Mouse (Mus musculus) midbrain, embryonic 15.5 days (tissue): ENCODE measurements around the gene Edem2. TPM values are rescaled to one million over a fixed set of nuclear protein-coding genes. Genes with fewer than 3 reads are reported as not detected.
A peak's percentile ranks its signal among the peaks of the same experiment; 100 is the strongest.

Experiments used
- ATAC-seq: fragments of 200-750 bp; cut with Nextera tagmentation; replicated peaks from 2 replicates; pipeline ENCODE4 v1.8.0; 2017; ENCODE audit warnings: moderate TSS enrichment
- H3K27ac ChIP-seq: fragments of 300-500 bp; sonication (generic); 2 replicates; pipeline ENCODE4 v1.5.1; 2015; ENCODE audit warnings: mild to moderate bottlenecking, inconsistent platforms
- H3K27me3 ChIP-seq: fragments of 300-500 bp; sonication (generic); replicated peaks from 2 replicates; pipeline ENCODE4 v1.6.1; 2015; ENCODE audit warnings: inconsistent platforms
- H3K36me3 ChIP-seq: fragments of 300-500 bp; sonication (generic); replicated peaks from 2 replicates; pipeline ENCODE4 v1.6.1; 2015; ENCODE audit warnings: inconsistent platforms
- H3K4me1 ChIP-seq: fragments of 300-500 bp; sonication (generic); 2 replicates; pipeline ENCODE4 v1.6.1; 2015; ENCODE audit warnings: inconsistent platforms
- H3K4me2 ChIP-seq: fragments of 300-500 bp; sonication (generic); 2 replicates; pipeline ENCODE4 v1.6.1; 2015; ENCODE audit warnings: inconsistent platforms, mild to moderate bottlenecking, moderate library complexity
- H3K4me3 ChIP-seq: fragments of 300-500 bp; sonication (generic); 2 replicates; pipeline ENCODE4 v1.5.1; 2015; ENCODE audit warnings: mild to moderate bottlenecking, inconsistent platforms
- H3K9ac ChIP-seq: fragments of 300-500 bp; sonication (generic); 2 replicates; pipeline ENCODE4 v1.6.1; 2015; ENCODE audit warnings: mild to moderate bottlenecking, inconsistent platforms
- H3K9me3 ChIP-seq: fragments of 300-500 bp; sonication (generic); 2 replicates; pipeline ENCODE4 v1.6.1; 2016; ENCODE audit warnings: inconsistent platforms
- WGBS: fragments of 180-500 bp; shearing (Covaris S2); methylation state at CpG from one replicate; pipeline ENCODE4 v1.1.7; 2015; ENCODE audit warnings: mixed read lengths; 5-methylcytosine and 5-hydroxymethylcytosine counted together
- polyA plus RNA-seq: library from polyadenylated mRNA; unstranded; fragments of >200 nt; fragmentation: Nextera tagmentation; extraction: Ambion mirVana; gene quantifications from 2 replicates; pipeline ENCODE4 v1.2.1, GENCODE M21; 2015

Edem2 gene
- polyA plus RNA-seq: 51.0 and 52.7 TPM in 2 replicates

DNA sequence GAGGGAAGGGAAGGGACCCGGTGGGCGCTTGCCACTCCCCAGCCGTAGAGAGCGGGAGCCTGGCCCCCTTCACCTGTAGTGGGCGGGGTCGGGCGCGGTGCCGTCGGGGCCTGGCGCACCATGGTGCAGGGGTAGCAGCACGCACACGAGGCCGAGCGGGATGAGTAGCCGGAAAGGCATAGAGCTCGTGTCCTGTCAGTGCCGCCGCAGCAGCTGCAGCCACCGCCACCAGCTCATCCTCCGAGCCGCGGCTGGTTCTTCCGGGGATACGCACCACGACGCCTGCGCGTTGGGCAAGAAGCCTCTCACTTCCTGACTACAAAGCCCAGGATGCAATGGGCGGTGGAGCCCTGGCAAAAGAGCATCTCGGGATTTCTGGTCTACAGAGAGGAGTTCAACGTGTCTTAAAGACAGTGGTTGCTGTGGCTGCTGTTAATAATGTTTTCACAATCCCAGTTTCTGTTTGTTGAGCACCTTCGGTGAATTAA is at the start of gene Edem2:
Gene Edem2, minus strand, starts transcription at position 318 of the 488 bp plus-strand sequence.
- Histone ChIP-seq H3K36me3 (0 out of 2 replicates have a peak, but pooled peaks cover 5% of the 10 kb centered on the region), H3K27ac (peak within 1 kb of the TSS; percentile 71), H3K9me3 (no peaks in the 10 kb centered on the region), H3K4me2 (peak within 1 kb of the TSS; percentile 83), H3K9ac (peak within 1 kb of the TSS; percentile 83), H3K4me1 (peaks cover 16% of the 10 kb centered on the region), H3K27me3 (no peaks in the 10 kb centered on the region), H3K4me3 (peak within 1 kb of the TSS; percentile 85)
- WGBS: under 1% methylated on average over 33 of the region's 33 CpGs
- ATAC-seq: peak; percentile 97

GRCm38 (mm10) chr2:155779066-155779465 is 49.8 kb upstream of the Edem2 start:
- Histone ChIP-seq H3K27ac (no peak overlapping the region), H3K9ac (no peak overlapping the region), H3K36me3 (no peaks in the 10 kb centered on the region), H3K4me2 (no peak overlapping the region), H3K27me3 (no peaks in the 10 kb centered on the region), H3K9me3 (no peaks in the 10 kb centered on the region), H3K4me1 (peaks cover 38% of the 10 kb centered on the region), H3K4me3 (no peak overlapping the region)
- ATAC-seq: no peak
- 48% methylated on average over 7 of the region's 7 CpGs for WGBS

DNA sequence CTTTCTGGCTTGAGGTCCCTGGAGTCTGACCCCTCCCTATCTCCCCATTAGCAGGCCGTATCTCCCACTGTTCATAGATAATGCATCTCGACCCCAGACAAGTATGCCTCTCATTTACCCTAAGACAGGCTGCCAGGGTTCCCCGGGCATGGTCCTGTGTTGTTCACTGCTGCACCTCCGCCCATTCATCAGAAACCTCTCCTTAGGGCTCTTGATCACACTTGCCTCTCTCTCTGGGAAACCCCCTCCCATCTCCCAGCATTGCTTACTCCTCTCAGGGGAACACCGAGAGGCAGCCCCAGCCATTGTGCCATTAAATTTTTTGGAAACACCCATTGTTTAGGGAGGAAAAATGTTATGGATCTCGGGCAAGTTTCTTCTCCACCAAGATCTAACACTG is 48.7 kb upstream of the Edem2 start:
- WGBS: 48% methylated on average over 6 of the region's 6 CpGs
- Histone ChIP-seq H3K36me3 (no peaks in the 10 kb centered on the region), H3K9me3 (no peaks in the 10 kb centered on the region), H3K4me1 (peaks cover 38% of the 10 kb centered on the region), H3K9ac (no peak overlapping the region), H3K27ac (no peak overlapping the region), H3K4me3 (no peak overlapping the region), H3K27me3 (peaks cover 7% of the 10 kb centered on the region), H3K4me2 (no peak overlapping the region)
- ATAC-seq: no peak

DNA sequence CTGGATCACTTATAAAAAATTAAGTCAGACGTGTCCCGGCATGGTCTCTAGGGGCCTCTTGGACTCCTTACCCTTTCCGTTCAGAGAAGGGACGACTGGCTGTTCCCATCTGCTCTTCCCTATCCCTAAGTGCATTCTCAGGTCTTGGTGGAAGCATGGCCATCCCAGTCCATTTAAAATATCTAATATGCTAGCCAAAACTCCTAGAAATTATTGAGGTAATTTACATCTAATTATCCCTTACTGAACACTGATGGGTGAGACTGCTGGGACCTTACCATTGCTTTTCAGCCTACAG is 48.4 kb upstream of the Edem2 start:
- Histone ChIP-seq H3K4me2 (peak overlapping the region; percentile 63; the same call in 1 of the 2 replicates), H3K9me3 (no peaks in the 10 kb centered on the region), H3K27me3 (peaks cover 7% of the 10 kb centered on the region), H3K4me1 (peaks cover 38% of the 10 kb centered on the region), H3K4me3 (no peak overlapping the region), H3K9ac (no peak overlapping the region), H3K36me3 (no peaks in the 10 kb centered on the region), H3K27ac (no peak overlapping the region)
- ATAC-seq: no peak
- 51% methylated on average over 4 of the region's 4 CpGs for WGBS

DNA sequence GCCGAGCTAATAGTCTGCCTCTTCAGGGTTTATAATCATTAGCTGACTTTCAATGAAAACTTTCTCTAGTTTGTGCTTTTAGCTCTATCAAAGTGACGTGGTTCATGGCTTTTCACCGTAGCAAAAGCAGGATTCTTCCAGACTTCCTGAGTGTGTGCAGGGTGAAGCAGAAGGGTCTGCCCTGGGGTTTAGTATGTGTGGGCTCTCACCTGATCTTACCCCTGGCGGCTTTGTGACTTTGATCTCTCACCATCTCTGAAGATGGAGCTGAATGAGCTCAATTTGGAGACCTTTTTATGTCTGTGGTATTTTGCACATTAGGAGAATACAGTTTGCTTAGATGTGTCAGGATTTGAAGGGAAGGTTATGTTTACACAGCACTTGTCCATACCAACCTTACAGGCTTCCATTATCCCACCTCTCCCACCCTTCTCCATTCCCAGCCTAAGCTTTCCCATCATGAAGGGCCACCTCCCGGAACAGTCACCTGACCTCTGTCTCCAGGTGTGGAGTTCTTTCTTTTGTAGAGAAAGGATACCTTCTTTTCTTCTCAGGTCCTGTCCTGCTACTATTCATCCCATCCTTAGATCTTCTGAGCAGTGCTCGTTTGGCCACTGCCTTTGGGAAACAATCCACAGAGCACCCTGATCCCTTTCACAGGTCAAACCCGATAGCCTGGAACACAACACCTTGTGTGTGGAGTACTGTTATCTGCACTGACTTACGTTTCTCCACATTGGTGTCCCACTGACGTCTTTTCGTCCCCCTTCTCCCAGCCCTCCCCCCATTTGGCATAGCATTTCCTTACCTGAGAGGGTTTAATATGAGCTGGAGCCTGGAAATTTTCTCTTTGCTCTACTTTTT is 47.8 kb upstream of the Edem2 start:
- Histone ChIP-seq H3K9ac (no peak overlapping the region), H3K27me3 (peaks cover 7% of the 10 kb centered on the region), H3K4me1 (peaks cover 38% of the 10 kb centered on the region), H3K4me2 (peak overlapping the region; percentile 63), H3K4me3 (peak overlapping the region; percentile 89), H3K36me3 (no peaks in the 10 kb centered on the region), H3K27ac (no peak overlapping the region), H3K9me3 (no peaks in the 10 kb centered on the region)
- 70% methylated on average over 10 of the region's 10 CpGs for WGBS
- no peak for ATAC-seq

- Histone ChIP-seq H3K27me3 (peaks cover 7% of the 10 kb centered on the region), H3K9me3 (no peaks in the 10 kb centered on the region), H3K36me3 (no peaks in the 10 kb centered on the region), H3K4me2 (peak overlapping the region; percentile 63), H3K4me3 (peak overlapping the region; percentile 89), H3K9ac (peak overlapping the region; percentile 94), H3K27ac (peak overlapping the region; percentile 92), H3K4me1 (peaks cover 38% of the 10 kb centered on the region)
- under 1% methylated on average over 34 of the region's 44 CpGs for WGBS
- ATAC-seq: peak; percentile 84
Measured at GRCm38 (mm10) chr2:155775685-155776263, 46.5 kb upstream of the Edem2 start.

GRCm38 (mm10) chr2:155774927-155775684 is 45.8 kb upstream of the Edem2 start, which contains the start of gene Mmp24:
TSS of gene Mmp24 (plus strand) at chr2:155775342.
- peak within 1 kb of the TSS; percentile 92 for H3K27ac ChIP-seq
- peak within 1 kb of the TSS; percentile 89 for H3K4me3 ChIP-seq
- peak; percentile 5; the same call in 1 of the 2 replicates for ATAC-seq
- H3K4me2 ChIP-seq: peak within 1 kb of the TSS; percentile 63
- peak within 1 kb of the TSS; percentile 94 for H3K9ac ChIP-seq
- H3K36me3 ChIP-seq: no peaks in the 10 kb centered on the region
- H3K27me3 ChIP-seq: peaks cover 7% of the 10 kb centered on the region
- H3K9me3 ChIP-seq: no peaks in the 10 kb centered on the region
- 3% methylated on average over 34 of the region's 100 CpGs for WGBS
- peaks cover 38% of the 10 kb centered on the region for H3K4me1 ChIP-seq

- H3K36me3 ChIP-seq: no peaks in the 10 kb centered on the region
- H3K4me1 ChIP-seq: peaks cover 35% of the 10 kb centered on the region
- peaks cover 7% of the 10 kb centered on the region for H3K27me3 ChIP-seq
- peak overlapping the region; percentile 89 for H3K4me3 ChIP-seq
- no peaks in the 10 kb centered on the region for H3K9me3 ChIP-seq
- ATAC-seq: peak; percentile 24; the same call in 1 of the 2 replicates
- H3K4me2 ChIP-seq: peak overlapping the region; percentile 63
- peak overlapping the region; percentile 94 for H3K9ac ChIP-seq
- 56% methylated on average over 11 of the region's 11 CpGs for WGBS
- no peak overlapping the region for H3K27ac ChIP-seq
Measured at GRCm38 (mm10) chr2:155774261-155774926, 45.1 kb upstream of the Edem2 start.

DNA sequence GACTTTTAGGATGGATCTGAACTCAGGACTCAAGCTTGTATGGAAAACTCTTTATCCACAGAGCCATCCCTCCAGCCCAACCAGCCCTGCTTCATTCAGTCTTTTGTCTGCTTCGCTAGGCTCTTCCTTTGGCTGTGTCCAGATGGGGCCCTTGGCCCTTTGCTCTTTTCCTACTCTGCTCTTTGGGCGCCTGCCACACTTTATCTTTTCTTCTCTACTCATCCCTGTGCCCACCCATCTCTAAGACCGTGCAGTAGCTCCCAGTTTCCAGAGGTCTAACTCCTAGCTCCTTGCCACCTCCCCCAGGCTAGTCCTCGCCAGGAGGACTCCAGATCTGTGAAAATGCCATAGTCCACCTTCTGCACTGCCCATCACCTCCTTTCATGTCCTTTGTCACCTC is 44.4 kb upstream of the Edem2 start:
- Histone ChIP-seq H3K9ac (no peak overlapping the region), H3K4me2 (no peak overlapping the region), H3K4me1 (peaks cover 32% of the 10 kb centered on the region), H3K36me3 (no peaks in the 10 kb centered on the region), H3K27ac (no peak overlapping the region), H3K4me3 (no peak overlapping the region), H3K9me3 (no peaks in the 10 kb centered on the region), H3K27me3 (peaks cover 7% of the 10 kb centered on the region)
- ATAC-seq: no peak
- 57% methylated on average over 4 of the region's 4 CpGs for WGBS

- whole genome bisulfite sequencing: 47% methylated on average over 13 of the region's 13 CpGs
- Histone ChIP-seq H3K36me3 (no peaks in the 10 kb centered on the region), H3K9ac (no peak overlapping the region), H3K4me1 (no peaks in the 10 kb centered on the region), H3K4me3 (no peak overlapping the region), H3K9me3 (no peaks in the 10 kb centered on the region), H3K27ac (no peak overlapping the region), H3K4me2 (no peak overlapping the region), H3K27me3 (no peaks in the 10 kb centered on the region)
- peak; percentile 62; the same call in 1 of the 2 replicates for ATAC-seq
Measured at GRCm38 (mm10) chr2:155764679-155765418, 35.6 kb upstream of the Edem2 start.

DNA sequence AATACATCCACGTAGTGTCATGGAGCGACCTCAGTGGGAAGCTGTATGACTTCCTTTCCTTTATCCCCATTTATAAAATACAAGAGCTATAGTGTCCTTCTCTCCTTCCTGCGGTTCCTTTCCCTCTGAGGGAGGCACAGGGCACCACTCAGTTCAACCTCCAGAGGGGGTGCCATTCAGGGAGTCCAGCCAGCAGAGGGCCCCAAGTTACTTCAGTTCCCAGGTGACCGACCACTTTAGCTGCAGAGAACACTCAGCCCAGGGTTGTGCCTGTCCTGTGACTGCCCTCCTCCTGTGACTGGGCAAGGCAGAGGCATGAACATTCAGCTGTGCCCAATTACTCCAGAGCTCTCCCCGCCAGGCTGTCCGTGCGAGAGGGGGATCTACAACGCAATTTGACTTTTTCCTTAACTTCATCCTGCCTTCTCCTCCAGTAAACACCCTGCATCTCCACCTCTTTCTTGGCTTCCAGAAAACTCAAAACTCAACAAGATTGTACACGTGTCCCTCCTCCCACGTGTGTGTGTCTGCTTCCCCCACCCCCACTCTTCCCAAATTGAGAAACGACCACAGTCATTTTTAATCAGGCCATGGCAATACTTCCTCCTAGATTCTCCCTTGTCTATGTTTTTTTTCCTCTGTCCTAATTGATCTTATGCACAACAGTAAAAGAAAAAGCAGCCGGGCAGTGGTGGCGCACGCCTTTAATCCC is 27.7 kb upstream of the Edem2 start:
- WGBS: 67% methylated on average over 14 of the region's 14 CpGs
- H3K9me3 ChIP-seq: no peaks in the 10 kb centered on the region
- no peak for ATAC-seq
- H3K9ac ChIP-seq: no peak overlapping the region
- H3K4me2 ChIP-seq: no peak overlapping the region
- H3K4me3 ChIP-seq: no peak overlapping the region
- H3K27ac ChIP-seq: no peak overlapping the region
- no peaks in the 10 kb centered on the region for H3K4me1 ChIP-seq
- no peaks in the 10 kb centered on the region for H3K36me3 ChIP-seq
- H3K27me3 ChIP-seq: no peaks in the 10 kb centered on the region; the same call in 1 of the 2 replicates
